ENCODE assay signal across 25 mouse cellular contexts in the genomic region with DNA sequence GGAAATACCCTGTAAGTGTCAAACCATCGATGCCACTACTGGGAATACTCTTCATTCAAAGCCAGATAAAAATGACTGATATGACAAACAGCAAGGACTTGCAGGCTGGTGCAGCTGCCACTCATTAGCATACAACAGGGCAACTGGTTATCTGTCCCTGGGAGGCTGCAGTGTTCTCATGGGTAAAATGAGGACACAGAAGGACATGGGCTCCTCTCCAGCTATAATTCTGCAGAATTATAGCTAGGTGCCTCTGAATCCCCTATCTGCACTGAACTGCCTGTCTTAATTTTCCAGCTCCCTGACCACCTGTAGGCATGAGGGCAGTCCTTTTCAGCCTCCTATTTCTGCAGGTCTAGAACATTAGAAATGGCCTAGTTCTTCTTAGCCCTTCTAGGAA.
"Had no signal": no experiment of that assay in that cellular context is flagged by ENCODE, and none has a peak within 500 bp of the region (broad histone marks: within the 10 kb centered on the region; RNA-seq: fewer than 3 reads in every experiment).

No protein-coding gene starts in this region.

- H3K36me3 ChIP-seq: heart, embryonic 13.5 days; heart, embryonic 15.5 days; hindbrain, embryonic 13.5 days; hindbrain, embryonic 15.5 days; limb, embryonic 10.5 days; limb, embryonic 12.5 days; liver, embryonic 13.5 days; liver, embryonic 15.5 days had no signal

- H3K9ac ChIP-seq: heart, embryonic 13.5 days; heart, embryonic 15.5 days; hindbrain, embryonic 13.5 days; hindbrain, embryonic 15.5 days; limb, embryonic 12.5 days; liver, embryonic 13.5 days; liver, embryonic 15.5 days had no signal

- ATAC-seq: hindbrain, postnatal 0 days; intestine, embryonic 16.5 days had no signal

- H3K27me3 ChIP-seq: heart, embryonic 13.5 days; heart, embryonic 15.5 days; hindbrain, embryonic 13.5 days; hindbrain, embryonic 15.5 days; limb, embryonic 12.5 days; liver, embryonic 13.5 days; liver, embryonic 15.5 days had no signal

- H3K4me3 ChIP-seq: gastrocnemius, adult 2 months; heart, embryonic 13.5 days; heart, embryonic 15.5 days; hindbrain, embryonic 13.5 days; hindbrain, embryonic 15.5 days; layer of hippocampus, adult 2 months; left cerebral cortex, adult 2 months; limb, embryonic 10.5 days; limb, embryonic 12.5 days; liver, embryonic 13.5 days; liver, embryonic 15.5 days had no signal

- H3K9me3 ChIP-seq: heart, embryonic 13.5 days; heart, embryonic 15.5 days; hindbrain, embryonic 13.5 days; hindbrain, embryonic 15.5 days; limb, embryonic 10.5 days; limb, embryonic 12.5 days; liver, embryonic 13.5 days; liver, embryonic 15.5 days had no signal

- DNase-seq: gastrocnemius, adult 2 months; gastrocnemius, postnatal 10 days; gastrocnemius, postnatal 25 days; heart, adult 18-20 months; heart, postnatal 14 days; kidney, adult 18-20 months; kidney, adult 8-10 months; kidney, postnatal 10 days; kidney, postnatal 25 days; kidney, postnatal 4 days; liver; liver, embryonic 13.5 days had no signal

- H3K27ac ChIP-seq: gastrocnemius, adult 2 months; heart, embryonic 13.5 days; heart, embryonic 15.5 days; hindbrain, embryonic 13.5 days; hindbrain, embryonic 15.5 days; hindbrain, postnatal 0 days; layer of hippocampus, adult 2 months; left cerebral cortex, adult 2 months; limb, embryonic 10.5 days; limb, embryonic 12.5 days; liver, embryonic 13.5 days; liver, embryonic 15.5 days had no signal

- H3K4me2 ChIP-seq: heart, embryonic 11.5 days; heart, embryonic 13.5 days; heart, embryonic 15.5 days; hindbrain, embryonic 13.5 days; hindbrain, embryonic 15.5 days; limb, embryonic 12.5 days; liver, embryonic 11.5 days; liver, embryonic 13.5 days; liver, embryonic 15.5 days had no signal

- H3K4me1 ChIP-seq: heart, embryonic 13.5 days; heart, embryonic 15.5 days; hindbrain, embryonic 15.5 days; limb, embryonic 10.5 days; limb, embryonic 12.5 days; liver, embryonic 13.5 days; liver, embryonic 15.5 days had no signal
